Mouse (Mus musculus): ENCODE results near the gene Cenph. TPM values are rescaled to one million over a fixed set of nuclear protein-coding genes. Genes with fewer than 3 reads are reported as not detected.

Cenph gene
- total RNA-seq, 2 experiments from 2014 or later = 0.20 TPM; not detected in 1

Other genes starting within 250 kb of the Cenph start
- gene Ocln, start 223.2 kb downstream of the Cenph start, total RNA-seq (2021) = under 1 TPM in 1 of 2 experiments, not detected in 1; 0.13 TPM
- under 1 TPM; 0.23 to 0.42 TPM for gene Marveld2, start 158.9 kb downstream of the Cenph start, total RNA-seq (2021)
- gene Ak6, start 124.9 kb downstream of the Cenph start, total RNA-seq (2021) = 10 to 100 TPM; 58.1 to 68.7 TPM
- gene Rad17, start 124.8 kb downstream of the Cenph start, total RNA-seq (2021) = 10 to 100 TPM; 10.2 to 10.8 TPM
- 1 to 10 TPM; 4.4 to 5.7 TPM for gene Taf9, start 124.3 kb downstream of the Cenph start, total RNA-seq (2021)
- gene Ccdc125, start 106.2 kb downstream of the Cenph start, total RNA-seq (2021) = under 1 TPM; 0.22 to 0.33 TPM
- 10 to 100 TPM in 1 of 2 experiments, 1 to 10 TPM in 1; 9.8 to 12.4 TPM for gene Cdk7, start 45.0 kb downstream of the Cenph start, total RNA-seq (2021)
- 100 to 1,000 TPM; 136 to 144 TPM for gene Mrps36, start 31.2 kb downstream of the Cenph start, total RNA-seq (2021)
- gene Ccnb1, start 10.7 kb upstream of the Cenph start, total RNA-seq (2021) = under 1 TPM; 0.64 to 0.66 TPM
- gene Slc30a5, start 57.5 kb upstream of the Cenph start, total RNA-seq (2021) = 10 to 100 TPM in 1 of 2 experiments, 1 to 10 TPM in 1; 8.3 to 10.7 TPM